Mouse (Mus musculus) right cerebral cortex, postnatal 10 days (tissue): Measurements from ENCODE around the gene Creld1.

Experiments used
- DNase-seq, 2 experiments: peaks; one replicate each; pipeline ENCODE4 v3.0.0; 2021; ENCODE audit warnings: low spot score in 2 of 2

Creld1 gene

GRCm38 (mm10) chr6:113483100-113483615, at the start of gene Creld1:
TSS of gene Creld1 (plus strand) at chr6:113483297.
- DNase-seq: peak; percentile 97 to 98

GRCm38 (mm10) chr6:113433661-113434060, 49.4 kb upstream of the Creld1 start:
- no peak for DNase-seq

- DNase-seq: no peak
These were observed 48.4 kb upstream of the Creld1 start for GRCm38 (mm10) chr6:113434691-113435090.

GRCm38 (mm10) chr6:113435664-113436205, 47.4 kb upstream of the Creld1 start, which contains the start of gene Cidec:
TSS of gene Cidec (minus strand) at chr6:113435760.
- no peak for DNase-seq

- DNase-seq: no peak
These were observed 46.0 kb upstream of the Creld1 start for GRCm38 (mm10) chr6:113437135-113437534.

GRCm38 (mm10) chr6:113438721-113439430, 44.2 kb upstream of the Creld1 start:
- no peak for DNase-seq

GRCm38 (mm10) chr6:113440686-113441085, 42.4 kb upstream of the Creld1 start:
- DNase-seq: no peak

- peak; percentile 58 to 71 for DNase-seq
These were observed 41.9 kb upstream of the Creld1 start for GRCm38 (mm10) chr6:113441147-113441680.

- no peak for DNase-seq
These were observed 41.0 kb upstream of the Creld1 start for GRCm38 (mm10) chr6:113442087-113442441.

- DNase-seq: peak; percentile 93 to 94
These were observed 40.5 kb upstream of the Creld1 start, which contains the start of gene Jagn1 for GRCm38 (mm10) chr6:113442442-113443090. TSS of gene Jagn1 (plus strand) at chr6:113442569.

GRCm38 (mm10) chr6:113443091-113443490, 40.0 kb upstream of the Creld1 start:
- no peak for DNase-seq

GRCm38 (mm10) chr6:113444207-113444965, 38.7 kb upstream of the Creld1 start:
- DNase-seq: no peak

- no peak for DNase-seq
These were observed 35.5 kb upstream of the Creld1 start for GRCm38 (mm10) chr6:113447639-113448038.

- DNase-seq: no peak
These were observed 31.3 kb upstream of the Creld1 start for GRCm38 (mm10) chr6:113451839-113452238.

- no peak for DNase-seq
These were observed 28.1 kb upstream of the Creld1 start for GRCm38 (mm10) chr6:113455007-113455406.

- no peak for DNase-seq
These were observed 25.1 kb upstream of the Creld1 start, which contains the start of gene Il17re for GRCm38 (mm10) chr6:113457952-113458534. TSS of gene Il17re (plus strand) at chr6:113458484.

- DNase-seq: no peak
These were observed 24.5 kb upstream of the Creld1 start for GRCm38 (mm10) chr6:113458635-113459034.

GRCm38 (mm10) chr6:113464040-113464439, 19.1 kb upstream of the Creld1 start:
- DNase-seq: no peak

GRCm38 (mm10) chr6:113465602-113466001, 17.5 kb upstream of the Creld1 start:
- no peak for DNase-seq

GRCm38 (mm10) chr6:113468512-113468911, 14.6 kb upstream of the Creld1 start:
- no peak for DNase-seq

- peak; percentile 60 to 76 for DNase-seq
These were observed 14.1 kb upstream of the Creld1 start for GRCm38 (mm10) chr6:113469021-113469420.
